Mouse (Mus musculus) testis, adult 2 months (tissue): ENCODE data around the gene Dus2.

ENCODE experiments used
- CTCF ChIP-seq: fragments of 200-500 bp; IDR thresholded peaks from 2 replicates; pipeline ENCODE4 v1.5.1; 2012; ENCODE audit warnings: low read depth, mild to moderate bottlenecking, inconsistent platforms, low read length, moderate library complexity; ENCODE audit not compliant: control insufficient read depth, insufficient read depth, insufficient replicate concordance
- POLR2A ChIP-seq: fragments of 200-500 bp; IDR thresholded peaks from 2 replicates; pipeline ENCODE4 v1.6.1; 2012; ENCODE audit warnings: low read depth, mild to moderate bottlenecking, inconsistent platforms, low read length, moderate library complexity; ENCODE audit not compliant: control insufficient read depth

- TF ChIP-seq POLR2A = no peak
- no peak for TF ChIP-seq CTCF
Measured at GRCm38 (mm10) chr8:106072113-106072512, 81.0 kb downstream of the Dus2 start.
